Mouse (Mus musculus): ENCODE results near the gene Slc25a29. TPM values are rescaled to one million over a fixed set of nuclear protein-coding genes. Genes with fewer than 3 reads are reported as not detected.

The Slc25a29 gene
- total and polyA plus RNA-seq, 3 experiments = 1.1 to 2.0 (median 1.5) TPM

DNA sequence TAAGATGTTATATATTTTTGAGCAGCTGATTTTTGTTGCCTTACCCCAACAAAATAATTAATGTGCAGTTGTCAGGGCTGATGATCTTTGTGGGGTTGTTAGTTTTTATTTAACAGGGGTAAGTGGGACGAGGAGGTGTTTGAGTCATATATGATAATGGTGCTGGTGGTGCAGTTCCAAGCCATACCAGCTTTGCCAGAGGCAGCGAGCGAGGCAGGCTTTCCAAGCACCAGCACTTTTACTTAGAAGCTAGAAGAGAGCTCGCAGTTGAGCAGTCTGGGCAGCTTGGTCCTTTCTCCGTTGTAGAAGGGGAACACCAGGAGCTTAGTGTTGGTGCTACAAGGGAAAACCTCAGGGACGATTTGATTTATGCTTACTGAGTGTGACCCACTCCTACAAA is 23.2 kb downstream of the Slc25a29 start:
- TF ChIP-seq POLR2A (IDR thresholded peaks at IDR 0.05; ENCODE audit: low read depth, low read length) (no peak), EP300 (IDR thresholded peaks at IDR 0.05; ENCODE audit: low read length) (no peak), UBTF (IDR thresholded peaks at IDR 0.05; ENCODE audit: low read depth, low read length) (no peak), RCOR1 (conservative IDR thresholded peaks at IDR 0.05; ENCODE audit: low read depth, low read length) (no peak), ZKSCAN1 (IDR thresholded peaks at IDR 0.05; ENCODE audit: borderline replicate concordance, low read depth, low read length) (no peak), JUN (IDR thresholded peaks at IDR 0.05; ENCODE audit: insufficient read depth, low read depth, low read length) (no peak), HCFC1 (IDR thresholded peaks at IDR 0.05; ENCODE audit: low read depth, low read length) (no peak), CHD1 (IDR thresholded peaks at IDR 0.05; ENCODE audit: low read depth, low read length) (no peak), IRF4 (IDR thresholded peaks at IDR 0.05; ENCODE audit: low read depth, low read length) (no peak), TBP (conservative IDR thresholded peaks at IDR 0.05; ENCODE audit: low read depth, low read length) (no peak), RAD21 (IDR thresholded peaks at IDR 0.05; ENCODE audit: low read depth, low read length) (no peak), USF2 (conservative IDR thresholded peaks at IDR 0.05; ENCODE audit: low read depth, low read length) (no peak), ELF1 (IDR thresholded peaks at IDR 0.05; ENCODE audit: low read depth, low read length) (no peak), NELFE (IDR thresholded peaks at IDR 0.05; ENCODE audit: low read depth, low read length) (no peak), MAZ (IDR thresholded peaks at IDR 0.05; ENCODE audit: low read depth, low read length) (no peak), SMC3 (IDR thresholded peaks at IDR 0.05; ENCODE audit: low read depth, low read length) (no peak), MEF2A (IDR thresholded peaks at IDR 0.05; ENCODE audit: borderline replicate concordance, low read depth, low read length) (no peak), CTCF (conservative IDR thresholded peaks at IDR 0.05 in 1 of 2, IDR thresholded peaks at IDR 0.05 in 1 of 2; ENCODE audit: low read depth in 2 of 2, low read length in 2 of 2) (no peak)
- no peaks in the 10 kb centered on the region for H3K27me3 ChIP-seq (replicated peaks)
- dilution Hi-C loops (cut with MboI; ENCODE audit: extremely low pct_ligation_motif_present, extremely low pct_unique_long_range_greater_than_20kb, low sequenced_read_pairs) = no loop called here
- H3K4me2 ChIP-seq (ENCODE audit: insufficient read depth, low read depth, poor library complexity, severe bottlenecking) = no peak overlapping the region
- peaks cover 44 to 92% of the 10 kb centered on the region in 2 experiments for H3K36me3 ChIP-seq (replicated peaks in 1 of 2; ENCODE audit: control insufficient read depth in 1 of 2, insufficient read depth in 1 of 2, low read length in 1 of 2)
- H3K9ac ChIP-seq (ENCODE audit: insufficient read depth, low read depth) = no peak overlapping the region
- H3K9me3 ChIP-seq (replicated peaks; ENCODE audit: low read length) = no peaks in the 10 kb centered on the region
- H3K27ac ChIP-seq (ENCODE audit: insufficient read depth, low read depth) = no peak overlapping the region
- in situ Hi-C loops (cut with MboI; ENCODE audit: low pct_ligation_motif_present, low pct_unique_long_range_greater_than_20kb, low sequenced_read_pairs) = no loop called here
- H3K79me2 ChIP-seq (replicated peaks; ENCODE audit: control insufficient read depth, extremely low read depth, insufficient read depth, poor library complexity, severe bottlenecking) = peaks cover 72% of the 10 kb centered on the region
- H3K4me3 ChIP-seq (replicated peaks in 1 of 3; ENCODE audit: low read depth in 2 of 3, low read length in 2 of 3, poor library complexity in 1 of 3) = no peak overlapping the region
- H3K4me1 ChIP-seq (ENCODE audit: control insufficient read depth in 1 of 2, insufficient read depth in 2 of 2) = peaks cover 0 to 15% of the 10 kb centered on the region in 2 experiments; a peak in 2 of 4 replicates
- DNase-seq (ENCODE audit: extremely low read depth) = no peak

DNA sequence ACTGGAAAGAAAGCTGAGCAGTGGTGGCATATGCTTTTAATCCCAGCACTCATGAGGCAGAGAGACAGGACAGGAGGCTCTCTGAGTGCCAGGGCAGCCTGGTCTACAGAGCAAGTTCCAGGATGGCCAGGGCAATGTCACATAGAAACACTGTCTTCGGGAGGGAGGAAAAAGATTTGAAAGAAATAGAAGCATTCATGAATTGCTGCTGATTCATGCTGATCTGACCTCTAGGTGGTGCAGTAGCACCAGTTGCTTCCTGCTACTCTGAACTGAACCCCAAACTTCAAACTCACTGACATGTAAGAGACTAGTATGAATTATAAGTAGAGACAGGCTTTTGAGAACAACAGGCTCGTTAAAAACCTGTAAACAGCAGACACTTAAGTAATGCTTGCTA is 24.6 kb downstream of the Slc25a29 start:
- Histone ChIP-seq H3K79me2 (replicated peaks; ENCODE audit: control insufficient read depth, extremely low read depth, insufficient read depth, poor library complexity, severe bottlenecking) (peaks cover 86% of the 10 kb centered on the region), H3K9ac (ENCODE audit: insufficient read depth, low read depth) (no peak overlapping the region), H3K27me3 (replicated peaks) (no peaks in the 10 kb centered on the region), H3K9me3 (replicated peaks; ENCODE audit: low read length) (no peaks in the 10 kb centered on the region), H3K4me1 (ENCODE audit: control insufficient read depth in 1 of 2, insufficient read depth in 2 of 2) (peaks cover 0 to 15% of the 10 kb centered on the region in 2 experiments; a peak in 2 of 4 replicates), H3K36me3 (replicated peaks in 1 of 2; ENCODE audit: control insufficient read depth in 1 of 2, insufficient read depth in 1 of 2, low read length in 1 of 2) (peaks cover 45 to 94% of the 10 kb centered on the region in 2 experiments), H3K4me2 (ENCODE audit: insufficient read depth, low read depth, poor library complexity, severe bottlenecking) (no peak overlapping the region), H3K4me3 (replicated peaks in 1 of 3; ENCODE audit: low read depth in 2 of 3, low read length in 2 of 3, poor library complexity in 1 of 3) (no peak overlapping the region), H3K27ac (ENCODE audit: insufficient read depth, low read depth) (no peak overlapping the region)
- in situ Hi-C loops (cut with MboI; ENCODE audit: low pct_ligation_motif_present, low pct_unique_long_range_greater_than_20kb, low sequenced_read_pairs) = no loop called here
- dilution Hi-C loops (cut with MboI; ENCODE audit: extremely low pct_ligation_motif_present, extremely low pct_unique_long_range_greater_than_20kb, low sequenced_read_pairs) = no loop called here
- no peak for DNase-seq (ENCODE audit: extremely low read depth)
- no peak for TF ChIP-seq CHD2 (IDR thresholded peaks at IDR 0.05; ENCODE audit: low read length)
- 0 out of 4 replicates have a peak, but pooled peaks of 1 of the 2 experiments have one; percentile 16 for TF ChIP-seq CTCF (conservative IDR thresholded peaks at IDR 0.05 in 1 of 2, IDR thresholded peaks at IDR 0.05 in 1 of 2; ENCODE audit: low read depth in 2 of 2, low read length in 2 of 2)
